Mouse (Mus musculus): ENCODE results near the gene Armt1. TPM values are rescaled to one million over a fixed set of nuclear protein-coding genes. Genes with fewer than 3 reads are reported as not detected.
A peak's percentile ranks its signal among the peaks of the same experiment; 100 is the strongest.

Armt1 gene
- total and polyA plus RNA-seq, 3 experiments: 20.7 to 45.1 (median 32.1) TPM

DNA sequence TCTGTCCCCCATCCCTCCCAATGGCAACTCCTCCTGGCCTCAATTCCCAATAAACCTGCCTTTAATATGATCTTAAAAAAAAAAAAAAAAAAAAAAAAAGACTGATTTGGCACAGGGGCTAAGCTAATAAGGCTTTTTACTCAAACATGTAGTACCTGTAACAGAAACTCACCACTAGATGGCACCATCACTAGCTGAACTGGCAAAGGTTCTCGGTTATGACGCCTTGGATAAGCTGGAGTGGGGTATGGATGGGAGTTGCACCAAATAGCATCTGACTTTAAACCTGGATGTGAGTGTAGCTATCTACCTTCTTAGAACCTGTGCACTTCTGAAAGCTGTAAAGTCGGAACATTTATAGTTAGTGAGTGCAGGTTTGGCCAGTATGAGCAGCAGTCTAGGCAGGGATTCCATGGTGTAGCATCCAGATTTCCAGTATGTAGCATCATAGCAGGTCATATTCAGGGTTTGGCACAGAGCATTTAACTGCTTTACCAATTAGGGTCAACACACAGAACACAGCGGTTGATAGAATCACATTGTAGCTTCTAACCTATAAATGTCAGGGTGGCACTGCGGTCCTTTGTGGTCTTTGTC is 27.3 kb upstream of the Armt1 start:
- Histone ChIP-seq H3K9ac (ENCODE audit: insufficient read depth, low read depth) (no peak overlapping the region), H3K79me2 (replicated peaks; ENCODE audit: control insufficient read depth, extremely low read depth, insufficient read depth, poor library complexity, severe bottlenecking) (no peaks in the 10 kb centered on the region), H3K4me2 (ENCODE audit: insufficient read depth, low read depth, poor library complexity, severe bottlenecking) (no peak overlapping the region), H3K27ac (ENCODE audit: insufficient read depth, low read depth) (no peak overlapping the region), H3K27me3 (replicated peaks) (no peaks in the 10 kb centered on the region), H3K4me1 (ENCODE audit: control insufficient read depth in 1 of 2, insufficient read depth in 2 of 2) (peaks cover 0 to 14% of the 10 kb centered on the region in 2 experiments; a peak in 2 of 4 replicates), H3K36me3 (replicated peaks in 1 of 2; ENCODE audit: control insufficient read depth in 1 of 2, insufficient read depth in 1 of 2, low read length in 1 of 2) (peaks cover 50 to 92% of the 10 kb centered on the region in 2 experiments), H3K4me3 (replicated peaks in 1 of 3; ENCODE audit: low read depth in 2 of 3, low read length in 2 of 3, poor library complexity in 1 of 3) (no peak overlapping the region), H3K9me3 (replicated peaks; ENCODE audit: low read length) (no peaks in the 10 kb centered on the region)
- in situ Hi-C loops (cut with MboI; ENCODE audit: low pct_ligation_motif_present, low pct_unique_long_range_greater_than_20kb, low sequenced_read_pairs): loop anchor here (25.0 kb wide), 1 partner anchor 757 kb away; no protein-coding TSS in a partner anchor
- TF ChIP-seq ZNF384 (IDR thresholded peaks at IDR 0.05; ENCODE audit: low read depth, low read length) (peak; percentile 65), MAFK (IDR thresholded peaks at IDR 0.05; ENCODE audit: insufficient replicate concordance, low read length) (no peak), SMC3 (IDR thresholded peaks at IDR 0.05; ENCODE audit: low read depth, low read length) (peak; percentile 60), JUN (IDR thresholded peaks at IDR 0.05; ENCODE audit: insufficient read depth, low read depth, low read length) (no peak), CTCF (conservative IDR thresholded peaks at IDR 0.05 in 1 of 2, IDR thresholded peaks at IDR 0.05 in 1 of 2; ENCODE audit: low read depth in 2 of 2, low read length in 2 of 2) (peak; percentile 72 to 80), PAX5 (IDR thresholded peaks at IDR 0.05; ENCODE audit: low read length) (no peak), RAD21 (IDR thresholded peaks at IDR 0.05; ENCODE audit: low read depth, low read length) (peak; percentile 60), MYC (IDR thresholded peaks at IDR 0.05; ENCODE audit: low read depth, low read length) (no peak), TBP (conservative IDR thresholded peaks at IDR 0.05; ENCODE audit: low read depth, low read length) (no peak)
- DNase-seq (ENCODE audit: extremely low read depth): peak; percentile 68
- dilution Hi-C loops (cut with MboI; ENCODE audit: extremely low pct_ligation_motif_present, extremely low pct_unique_long_range_greater_than_20kb, low sequenced_read_pairs): no loop called here

DNA sequence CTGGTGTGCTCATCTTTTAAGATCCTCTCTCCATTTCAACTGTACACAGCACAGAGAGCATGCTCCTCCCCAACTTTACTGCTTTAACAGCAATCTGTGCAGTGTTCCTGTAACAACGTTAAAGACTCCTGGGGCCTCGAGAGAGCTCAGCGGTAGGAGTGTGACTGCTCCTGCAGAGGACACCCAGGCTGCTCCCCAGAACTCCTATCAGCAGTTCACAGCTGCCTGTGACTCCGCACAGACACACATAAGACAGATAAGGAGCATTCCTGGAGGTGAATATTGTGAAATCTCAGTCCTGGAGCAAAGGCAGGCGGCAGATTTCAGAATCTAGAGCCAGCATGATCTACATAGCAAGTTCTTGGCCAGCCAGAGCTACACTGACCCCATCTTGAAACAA is 26.8 kb upstream of the Armt1 start:
- peaks cover 0 to 14% of the 10 kb centered on the region in 2 experiments; a peak in 2 of 4 replicates for H3K4me1 ChIP-seq (ENCODE audit: control insufficient read depth in 1 of 2, insufficient read depth in 2 of 2)
- H3K4me3 ChIP-seq (replicated peaks in 1 of 3; ENCODE audit: low read depth in 2 of 3, low read length in 2 of 3, poor library complexity in 1 of 3): no peak overlapping the region
- no peak overlapping the region for H3K4me2 ChIP-seq (ENCODE audit: insufficient read depth, low read depth, poor library complexity, severe bottlenecking)
- TF ChIP-seq CHD2 (IDR thresholded peaks at IDR 0.05; ENCODE audit: low read length) (no peak), MXI1 (IDR thresholded peaks at IDR 0.05; ENCODE audit: low read depth, low read length) (no peak), MAX (IDR thresholded peaks at IDR 0.05; ENCODE audit: low read length) (no peak), MYC (IDR thresholded peaks at IDR 0.05; ENCODE audit: low read depth, low read length) (no peak), NRF1 (IDR thresholded peaks at IDR 0.05; ENCODE audit: low read depth, low read length) (no peak), POLR2A (IDR thresholded peaks at IDR 0.05; ENCODE audit: low read depth, low read length) (no peak), ZNF384 (IDR thresholded peaks at IDR 0.05; ENCODE audit: low read depth, low read length) (no peak), E2F4 (IDR thresholded peaks at IDR 0.05; ENCODE audit: insufficient replicate concordance, low read depth, low read length) (no peak), TCF12 (IDR thresholded peaks at IDR 0.05; ENCODE audit: low read depth, low read length) (no peak)
- dilution Hi-C loops (cut with MboI; ENCODE audit: extremely low pct_ligation_motif_present, extremely low pct_unique_long_range_greater_than_20kb, low sequenced_read_pairs): no loop called here
- H3K36me3 ChIP-seq (replicated peaks in 1 of 2; ENCODE audit: control insufficient read depth in 1 of 2, insufficient read depth in 1 of 2, low read length in 1 of 2): peaks cover 55 to 93% of the 10 kb centered on the region in 2 experiments
- no peak for DNase-seq (ENCODE audit: extremely low read depth)
- H3K9me3 ChIP-seq (replicated peaks; ENCODE audit: low read length): no peaks in the 10 kb centered on the region
- no peaks in the 10 kb centered on the region for H3K27me3 ChIP-seq (replicated peaks)
- H3K27ac ChIP-seq (ENCODE audit: insufficient read depth, low read depth): no peak overlapping the region
- H3K9ac ChIP-seq (ENCODE audit: insufficient read depth, low read depth): no peak overlapping the region
- in situ Hi-C loops (cut with MboI; ENCODE audit: low pct_ligation_motif_present, low pct_unique_long_range_greater_than_20kb, low sequenced_read_pairs): loop anchor here (25.0 kb wide), 1 partner anchor 757 kb away; no protein-coding TSS in a partner anchor
- H3K79me2 ChIP-seq (replicated peaks; ENCODE audit: control insufficient read depth, extremely low read depth, insufficient read depth, poor library complexity, severe bottlenecking): no peaks in the 10 kb centered on the region
